ENCODE assay signal across 1 mouse cellular context in the genomic region with DNA sequence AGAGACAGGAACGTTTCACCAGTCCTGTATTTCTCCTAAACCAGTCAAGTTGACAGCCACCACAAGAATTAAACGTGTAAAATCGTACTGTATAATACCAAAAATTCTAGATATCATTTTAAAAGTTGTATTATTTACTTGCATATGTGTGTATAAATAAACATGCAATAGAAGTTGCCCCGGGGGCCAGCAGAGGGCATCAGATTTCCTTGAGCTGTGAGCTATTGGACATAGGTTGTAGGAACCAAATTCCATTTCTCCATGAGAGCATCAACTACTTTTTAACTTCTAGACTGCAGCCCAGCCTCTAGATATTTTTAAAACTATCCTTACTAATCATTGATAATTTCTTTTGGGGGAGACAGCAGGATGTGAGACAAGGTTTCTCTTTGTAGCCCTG.
TF ChIP-seq lines count a peak whose summit lies in the region.

No protein-coding gene starts in this region.

TF ChIP-seq in CH12.LX, 34 proteins besides CTCF, POLR2A, EP300 and RAD21:
- peak; percentile 80 for TF ChIP-seq SMC3 (IDR thresholded peaks at IDR 0.05; ENCODE audit: low read depth, low read length)
- TF ChIP-seq MAFK (IDR thresholded peaks at IDR 0.05; ENCODE audit: insufficient replicate concordance, low read length), result no peak
